Mouse (Mus musculus): ENCODE data around the gene Mvb12b. TPM values are rescaled to one million over a fixed set of nuclear protein-coding genes. Genes with fewer than 3 reads are reported as not detected.

Mvb12b gene
- polyA plus RNA-seq, 2 experiments, result 6.9 to 8.3 TPM

- 83% methylated on average over 4 of the region's 4 CpGs for WGBS (ENCODE audit: insufficient replicate concordance)
- Histone ChIP-seq H3K36me3 (replicated peaks; ENCODE audit: control insufficient read depth, insufficient read depth, low read depth) (no peaks in the 10 kb centered on the region; the same call in 1 of the 2 replicates), H3K4me1 (replicated peaks; ENCODE audit: control insufficient read depth in 2 of 2, insufficient read depth in 2 of 2, low read length in 1 of 2) (no peaks in the 10 kb centered on the region), H3K4me2 (ENCODE audit: low read depth) (no peak overlapping the region), H3K27me3 (ENCODE audit: control insufficient read depth, insufficient read depth, low read length) (no peaks in the 10 kb centered on the region), H3K9ac (replicated peaks) (no peak overlapping the region), H3K27ac (no peak overlapping the region), H3K4me3 (ENCODE audit: insufficient read depth in 1 of 2, low read depth in 2 of 2, low read length in 2 of 2) (no peak overlapping the region), H3K9me3 (ENCODE audit: control insufficient read depth, low read length) (peaks cover 17% of the 10 kb centered on the region)
- ATAC-seq (ENCODE audit: insufficient read depth), result no peak
- TF ChIP-seq CTCF (IDR thresholded peaks at IDR 0.05; ENCODE audit: low read depth), result no peak
- TF ChIP-seq EP300 (IDR thresholded peaks at IDR 0.05; ENCODE audit: low read depth), result no peak
- DNase-seq (ENCODE audit: low read depth in 3 of 3, low spot score in 3 of 3), result no peak
These were observed 113.6 kb downstream of the Mvb12b start for GRCm38 (mm10) chr2:33774106-33774505.

GRCm38 (mm10) chr2:33772439-33772838, 115.3 kb downstream of the Mvb12b start:
- Histone ChIP-seq H3K4me1 (replicated peaks; ENCODE audit: control insufficient read depth in 2 of 2, insufficient read depth in 2 of 2, low read length in 1 of 2) (no peaks in the 10 kb centered on the region), H3K9me3 (ENCODE audit: control insufficient read depth, low read length) (peaks cover 1% of the 10 kb centered on the region; the same call in 1 of the 2 replicates), H3K4me2 (ENCODE audit: low read depth) (no peak overlapping the region), H3K4me3 (ENCODE audit: insufficient read depth in 1 of 2, low read depth in 2 of 2, low read length in 2 of 2) (no peak overlapping the region), H3K27me3 (ENCODE audit: control insufficient read depth, insufficient read depth, low read length) (no peaks in the 10 kb centered on the region), H3K36me3 (replicated peaks; ENCODE audit: control insufficient read depth, insufficient read depth, low read depth) (no peaks in the 10 kb centered on the region; the same call in 1 of the 2 replicates), H3K9ac (replicated peaks) (no peak overlapping the region), H3K27ac (no peak overlapping the region)
- no peak for DNase-seq (ENCODE audit: low read depth in 3 of 3, low spot score in 3 of 3)
- WGBS (ENCODE audit: insufficient replicate concordance), result 60% methylated on average over 9 of the region's 9 CpGs
- no peak for TF ChIP-seq EP300 (IDR thresholded peaks at IDR 0.05; ENCODE audit: low read depth)
- no peak for TF ChIP-seq CTCF (IDR thresholded peaks at IDR 0.05; ENCODE audit: low read depth)
- no peak for ATAC-seq (ENCODE audit: insufficient read depth)

GRCm38 (mm10) chr2:33771388-33771787, 116.4 kb downstream of the Mvb12b start:
- DNase-seq (ENCODE audit: low read depth in 3 of 3, low spot score in 3 of 3), result no peak
- H3K4me2 ChIP-seq (ENCODE audit: low read depth), result no peak overlapping the region
- no peaks in the 10 kb centered on the region for H3K36me3 ChIP-seq (replicated peaks; ENCODE audit: control insufficient read depth, insufficient read depth, low read depth)
- H3K9me3 ChIP-seq (ENCODE audit: control insufficient read depth, low read length), result no peaks in the 10 kb centered on the region
- H3K27me3 ChIP-seq (ENCODE audit: control insufficient read depth, insufficient read depth, low read length), result no peaks in the 10 kb centered on the region
- no peak for TF ChIP-seq CTCF (IDR thresholded peaks at IDR 0.05; ENCODE audit: low read depth)
- no peak for TF ChIP-seq EP300 (IDR thresholded peaks at IDR 0.05; ENCODE audit: low read depth)
- no peak overlapping the region for H3K27ac ChIP-seq
- no peaks in the 10 kb centered on the region for H3K4me1 ChIP-seq (replicated peaks; ENCODE audit: control insufficient read depth in 2 of 2, insufficient read depth in 2 of 2, low read length in 1 of 2)
- no peak overlapping the region for H3K4me3 ChIP-seq (ENCODE audit: insufficient read depth in 1 of 2, low read depth in 2 of 2, low read length in 2 of 2)
- no peak overlapping the region for H3K9ac ChIP-seq (replicated peaks)
- ATAC-seq (ENCODE audit: insufficient read depth), result no peak
- 80% methylated on average over 10 of the region's 10 CpGs for WGBS (ENCODE audit: insufficient replicate concordance)

GRCm38 (mm10) chr2:33770526-33771130, 117.1 kb downstream of the Mvb12b start:
- Histone ChIP-seq H3K4me2 (ENCODE audit: low read depth) (no peak overlapping the region), H3K9me3 (ENCODE audit: control insufficient read depth, low read length) (no peaks in the 10 kb centered on the region), H3K4me1 (replicated peaks; ENCODE audit: control insufficient read depth in 2 of 2, insufficient read depth in 2 of 2, low read length in 1 of 2) (no peaks in the 10 kb centered on the region), H3K36me3 (replicated peaks; ENCODE audit: control insufficient read depth, insufficient read depth, low read depth) (no peaks in the 10 kb centered on the region), H3K27me3 (ENCODE audit: control insufficient read depth, insufficient read depth, low read length) (no peaks in the 10 kb centered on the region), H3K27ac (no peak overlapping the region), H3K9ac (replicated peaks) (no peak overlapping the region), H3K4me3 (ENCODE audit: insufficient read depth in 1 of 2, low read depth in 2 of 2, low read length in 2 of 2) (no peak overlapping the region)
- no peak for TF ChIP-seq CTCF (IDR thresholded peaks at IDR 0.05; ENCODE audit: low read depth)
- WGBS (ENCODE audit: insufficient replicate concordance), result 57% methylated on average over 4 of the region's 4 CpGs
- ATAC-seq (ENCODE audit: insufficient read depth) (no peak), DNase-seq (ENCODE audit: low read depth in 3 of 3, low spot score in 3 of 3) (no peak)

- no peaks in the 10 kb centered on the region for H3K4me1 ChIP-seq (replicated peaks; ENCODE audit: control insufficient read depth in 2 of 2, insufficient read depth in 2 of 2, low read length in 1 of 2)
- DNase-seq (ENCODE audit: low read depth in 3 of 3, low spot score in 3 of 3) (no peak), ATAC-seq (ENCODE audit: insufficient read depth) (no peak)
- H3K27ac ChIP-seq, result no peak overlapping the region
- no peaks in the 10 kb centered on the region for H3K27me3 ChIP-seq (ENCODE audit: control insufficient read depth, insufficient read depth, low read length)
- TF ChIP-seq CTCF (IDR thresholded peaks at IDR 0.05; ENCODE audit: low read depth), result no peak
- no peak for TF ChIP-seq EP300 (IDR thresholded peaks at IDR 0.05; ENCODE audit: low read depth)
- 73% methylated on average over 8 of the region's 8 CpGs for WGBS (ENCODE audit: insufficient replicate concordance)
- H3K9me3 ChIP-seq (ENCODE audit: control insufficient read depth, low read length), result no peaks in the 10 kb centered on the region
- no peaks in the 10 kb centered on the region for H3K36me3 ChIP-seq (replicated peaks; ENCODE audit: control insufficient read depth, insufficient read depth, low read depth)
- H3K4me2 ChIP-seq (ENCODE audit: low read depth), result no peak overlapping the region
- no peak overlapping the region for H3K9ac ChIP-seq (replicated peaks)
- no peak overlapping the region for H3K4me3 ChIP-seq (ENCODE audit: insufficient read depth in 1 of 2, low read depth in 2 of 2, low read length in 2 of 2)
These were observed 123.3 kb downstream of the Mvb12b start for GRCm38 (mm10) chr2:33764476-33764875.
